Mouse (Mus musculus) limb, embryonic 14.5 days (tissue): ENCODE data around the gene Adora2a. TPM values are rescaled to one million over a fixed set of nuclear protein-coding genes. Genes with fewer than 3 reads are reported as not detected.
A peak's percentile ranks its signal among the peaks of the same experiment; 100 is the strongest.
"Not testable (repeated sequence)": the region's sequence is repeated elsewhere in the genome, so short reads cannot be mapped to it uniquely, and the experiment has no call there.

Source experiments
- ATAC-seq: fragments of 200-750 bp; cut with Nextera tagmentation; 2 replicates; pipeline ENCODE4 v1.8.0; 2017; ENCODE audit warnings: low read depth, moderate number of reproducible peaks, moderate TSS enrichment; ENCODE audit not compliant: low FRiP score
- DNase-seq: peaks from one replicate; pipeline ENCODE4 v3.0.0-alpha.2; 2015; ENCODE audit warnings: low spot score
- H3K27ac ChIP-seq: fragments of 300-500 bp; sonication (generic); replicated peaks from 2 replicates; pipeline ENCODE4 v1.5.1; 2014; ENCODE audit warnings: low read depth, mild to moderate bottlenecking, low read length, moderate library complexity, mixed read lengths
- H3K27me3 ChIP-seq: fragments of 300-500 bp; sonication (generic); 2 replicates; pipeline ENCODE4 v1.6.1; 2014; ENCODE audit warnings: low read length, mixed read lengths; ENCODE audit not compliant: control insufficient read depth, insufficient read depth
- H3K36me3 ChIP-seq: fragments of 300-500 bp; sonication (generic); 2 replicates; pipeline ENCODE4 v1.6.1; 2014; ENCODE audit warnings: mild to moderate bottlenecking, low read length, moderate library complexity, mixed read lengths; ENCODE audit not compliant: control insufficient read depth, insufficient read depth
- H3K4me1 ChIP-seq: fragments of 300-500 bp; sonication (generic); 2 replicates; pipeline ENCODE4 v1.6.1; 2014; ENCODE audit warnings: antibody characterized with exemption, low read length, mixed read lengths; ENCODE audit not compliant: control insufficient read depth, insufficient read depth
- H3K4me2 ChIP-seq: fragments of 300-500 bp; sonication (generic); replicated peaks from 2 replicates; pipeline ENCODE4 v1.6.1; 2014; ENCODE audit warnings: low read depth, mild to moderate bottlenecking, low read length, moderate library complexity; ENCODE audit not compliant: severe bottlenecking
- H3K4me3 ChIP-seq: fragments of 300-500 bp; sonication (generic); replicated peaks from 2 replicates; pipeline ENCODE4 v1.5.1; 2014; ENCODE audit warnings: low read length
- H3K9ac ChIP-seq: fragments of 300-500 bp; sonication (generic); 2 replicates; pipeline ENCODE4 v1.6.1; 2014; ENCODE audit warnings: mild to moderate bottlenecking, low read depth, low read length, moderate library complexity; ENCODE audit not compliant: severe bottlenecking
- H3K9me3 ChIP-seq: fragments of 300-500 bp; sonication (generic); 2 replicates; pipeline ENCODE4 v1.6.1; 2016; ENCODE audit warnings: low read length; ENCODE audit not compliant: control insufficient read depth
- POLR2A ChIP-seq: fragments of 200-500 bp; IDR thresholded peaks from 2 replicates; pipeline ENCODE4 v1.8.0; 2012; ENCODE audit warnings: inconsistent platforms, mild to moderate bottlenecking, moderate library complexity, borderline replicate concordance; ENCODE audit not compliant: insufficient read depth, insufficient read length; ENCODE audit errors: extremely low read depth
- WGBS: fragments of 180-500 bp; shearing (Covaris S2); extraction: QIAGEN DNeasy Blood & Tissue Kit; methylation state at CpG from one replicate; pipeline ENCODE4 v1.1.7; 2014; 5-methylcytosine and 5-hydroxymethylcytosine counted together
- polyA plus RNA-seq, 2 experiments: library from polyadenylated mRNA; depleted of rRNA in 1 of 2; stranded (reverse) in 1 of 2; unstranded in 1 of 2; fragments of >200 nt; fragmentation: Nextera tagmentation in 1 of 2; extraction: Ambion mirVana in 1 of 2; gene quantifications; 2 replicates each; pipeline versions ENCODE4 v1.2.1 to v1.2.3; 2012 to 2014

Adora2a gene
- polyA plus RNA-seq, 2 experiments = 4.2 to 4.7 TPM

GRCm38 (mm10) chr10:75341936-75342335 is 25.3 kb downstream of the Adora2a start:
- WGBS = 34% methylated on average over 8 of the region's 8 CpGs
- DNase-seq = peak; percentile 52
- Histone ChIP-seq H3K27ac (no peak overlapping the region), H3K4me2 (no peak overlapping the region), H3K9ac (no peak overlapping the region), H3K9me3 (no peaks in the 10 kb centered on the region), H3K4me3 (no peak overlapping the region), H3K4me1 (no peaks in the 10 kb centered on the region), H3K36me3 (no peaks in the 10 kb centered on the region), H3K27me3 (no peaks in the 10 kb centered on the region)
- no peak for ATAC-seq
- no peak for TF ChIP-seq POLR2A

- not testable (repeated sequence) for H3K27me3 ChIP-seq, H3K27ac ChIP-seq, H3K9ac ChIP-seq, DNase-seq, H3K36me3 ChIP-seq, H3K4me3 ChIP-seq, H3K4me1 ChIP-seq, ATAC-seq, H3K9me3 ChIP-seq, H3K4me2 ChIP-seq
- WGBS = 38% methylated on average over 1 of the region's 1 CpGs
These were observed 27.9 kb downstream of the Adora2a start for GRCm38 (mm10) chr10:75344563-75344962.

- Histone ChIP-seq H3K27ac (no peak overlapping the region), H3K9me3 (no peaks in the 10 kb centered on the region), H3K9ac (no peak overlapping the region), H3K27me3 (no peaks in the 10 kb centered on the region), H3K4me3 (no peak overlapping the region), H3K4me2 (no peak overlapping the region), H3K4me1 (no peaks in the 10 kb centered on the region), H3K36me3 (no peaks in the 10 kb centered on the region)
- ATAC-seq (no peak), DNase-seq (no peak)
- 79% methylated on average over 2 of the region's 2 CpGs for WGBS
- no peak for TF ChIP-seq POLR2A
These were observed 28.6 kb downstream of the Adora2a start for GRCm38 (mm10) chr10:75345265-75345664.

GRCm38 (mm10) chr10:75350564-75350963 is 33.9 kb downstream of the Adora2a start:
- ATAC-seq (no peak), DNase-seq (no peak)
- Histone ChIP-seq H3K27me3 (no peaks in the 10 kb centered on the region), H3K4me2 (no peak overlapping the region), H3K36me3 (no peaks in the 10 kb centered on the region), H3K9ac (no peak overlapping the region), H3K9me3 (no peaks in the 10 kb centered on the region), H3K4me3 (no peak overlapping the region), H3K27ac (no peak overlapping the region), H3K4me1 (no peaks in the 10 kb centered on the region)
- WGBS = 80% methylated on average over 5 of the region's 5 CpGs
- no peak for TF ChIP-seq POLR2A

GRCm38 (mm10) chr10:75352541-75352940 is 35.9 kb downstream of the Adora2a start:
- Histone ChIP-seq H3K4me1 (no peaks in the 10 kb centered on the region), H3K4me3 (no peak overlapping the region), H3K27me3 (no peaks in the 10 kb centered on the region), H3K36me3 (no peaks in the 10 kb centered on the region), H3K9ac (no peak overlapping the region), H3K9me3 (no peaks in the 10 kb centered on the region), H3K27ac (no peak overlapping the region), H3K4me2 (no peak overlapping the region)
- no peak for DNase-seq
- ATAC-seq = no peak
- WGBS = 93% methylated on average over 12 of the region's 12 CpGs
- TF ChIP-seq POLR2A = no peak

- not testable (repeated sequence) for H3K36me3 ChIP-seq, H3K27me3 ChIP-seq, H3K4me2 ChIP-seq, DNase-seq, H3K9ac ChIP-seq, H3K9me3 ChIP-seq, ATAC-seq, H3K27ac ChIP-seq, H3K4me3 ChIP-seq, H3K4me1 ChIP-seq
- 66% methylated on average over 6 of the region's 9 CpGs for WGBS
These were observed 37.2 kb downstream of the Adora2a start for GRCm38 (mm10) chr10:75353838-75354241.
